Mouse (Mus musculus) lung, postnatal 0 days (tissue): ENCODE results near the gene Nol6. TPM values are rescaled to one million over a fixed set of nuclear protein-coding genes. Genes with fewer than 3 reads are reported as not detected.

Experiments used
- ATAC-seq: fragments of 200-750 bp; cut with Nextera tagmentation; 2 replicates; pipeline ENCODE4 v1.8.0; 2017; ENCODE audit warnings: moderate library complexity
- DNase-seq: peaks from one replicate; pipeline ENCODE4 v3.0.0-alpha.2; 2016; ENCODE audit warnings: low spot score
- H3K27ac ChIP-seq: fragments of 300-500 bp; sonication (generic); 2 replicates; pipeline ENCODE4 v1.5.1; 2014; ENCODE audit warnings: antibody characterized with exemption, mild to moderate bottlenecking, low read length, mixed read lengths
- H3K27me3 ChIP-seq: fragments of 300-500 bp; sonication (generic); replicated peaks from 2 replicates; pipeline ENCODE4 v1.6.1; 2014; ENCODE audit warnings: low read length, mixed read lengths; ENCODE audit not compliant: insufficient read depth
- H3K36me3 ChIP-seq: fragments of 300-500 bp; sonication (generic); 2 replicates; pipeline ENCODE4 v1.6.1; 2014; ENCODE audit warnings: low read length, mixed read lengths; ENCODE audit not compliant: insufficient read depth
- H3K4me1 ChIP-seq: fragments of 300-500 bp; sonication (generic); 2 replicates; pipeline ENCODE4 v1.6.1; 2014; ENCODE audit warnings: antibody characterized with exemption, low read depth, low read length, mixed read lengths; ENCODE audit not compliant: insufficient read depth
- H3K4me2 ChIP-seq: fragments of 300-500 bp; sonication (generic); replicated peaks from 2 replicates; pipeline ENCODE4 v1.6.1; 2014; ENCODE audit warnings: low read depth, mild to moderate bottlenecking, low read length, moderate library complexity, mixed read lengths
- H3K4me3 ChIP-seq: fragments of 300-500 bp; sonication (generic); 2 replicates; pipeline ENCODE4 v1.5.1; 2014; ENCODE audit warnings: low read depth, low read length
- H3K9ac ChIP-seq: fragments of 300-500 bp; sonication (generic); replicated peaks from 2 replicates; pipeline ENCODE4 v1.6.1; 2014; ENCODE audit warnings: low read depth, mild to moderate bottlenecking
- H3K9me3 ChIP-seq: fragments of 300-500 bp; sonication (generic); 2 replicates; pipeline ENCODE4 v1.6.1; 2016; ENCODE audit warnings: low read length, mixed read lengths
- CTCF ChIP-seq: IDR thresholded peaks from 2 replicates; pipeline ENCODE4 v1.5.1; 2016; ENCODE audit warnings: antibody characterized with exemption, mild to moderate bottlenecking
- EP300 ChIP-seq: IDR thresholded peaks from 2 replicates; pipeline ENCODE4 v1.6.1; 2016; ENCODE audit warnings: antibody characterized with exemption, mild to moderate bottlenecking, control low read depth
- WGBS: fragments of 180-500 bp; shearing (Covaris S2); extraction: QIAGEN DNeasy Blood & Tissue Kit; methylation state at CpG from one replicate; pipeline ENCODE4 v1.1.7; 2014; 5-methylcytosine and 5-hydroxymethylcytosine counted together
- polyA plus RNA-seq: library from polyadenylated mRNA; unstranded; fragments of >200 nt; fragmentation: Nextera tagmentation; extraction: Ambion mirVana; gene quantifications from 2 replicates; pipeline ENCODE4 v1.2.1, GENCODE M21; 2015

Gene Nol6
- polyA plus RNA-seq, 1 experiment from 2014 or later, result 6.9 TPM

DNA sequence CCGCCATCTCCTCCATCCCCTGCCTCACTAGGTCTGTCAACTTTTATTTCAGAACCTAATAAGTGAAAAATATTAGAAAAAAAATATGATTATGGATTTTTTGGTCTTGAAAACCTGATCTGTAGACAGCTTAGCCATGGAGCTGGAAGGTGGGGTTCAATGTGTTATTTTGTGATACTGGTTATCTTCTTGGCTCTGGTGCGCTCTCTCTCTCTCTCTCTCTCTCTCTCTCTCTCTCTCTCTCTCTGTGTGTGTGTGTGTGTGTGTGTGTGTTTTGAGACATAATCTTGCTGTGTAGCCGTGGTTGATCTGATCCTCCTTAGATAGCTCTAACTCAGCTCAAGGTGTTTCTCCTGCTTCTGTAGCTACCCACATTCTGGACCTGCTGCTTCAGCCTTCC is 5.6 kb upstream of the Nol6 start:
- H3K27ac ChIP-seq, result no peak overlapping the region
- no peak overlapping the region for H3K4me2 ChIP-seq
- ATAC-seq (no peak), DNase-seq (no peak)
- H3K36me3 ChIP-seq, result no peaks in the 10 kb centered on the region
- H3K27me3 ChIP-seq, result no peaks in the 10 kb centered on the region
- H3K4me1 ChIP-seq, result 0 out of 2 replicates have a peak, but pooled peaks cover 3% of the 10 kb centered on the region
- no peak for TF ChIP-seq CTCF
- no peak for TF ChIP-seq EP300
- no peak overlapping the region for H3K9ac ChIP-seq
- 86% methylated on average over 3 of the region's 3 CpGs for WGBS
- H3K9me3 ChIP-seq, result no peaks in the 10 kb centered on the region
- H3K4me3 ChIP-seq, result no peak overlapping the region

- peak; percentile 77 for ATAC-seq
- no peak overlapping the region for H3K4me3 ChIP-seq
- 0 out of 2 replicates have a peak, but pooled peaks cover under 1% of the 10 kb centered on the region for H3K4me1 ChIP-seq
- H3K36me3 ChIP-seq, result no peaks in the 10 kb centered on the region
- H3K9ac ChIP-seq, result no peak overlapping the region
- H3K4me2 ChIP-seq, result no peak overlapping the region
- no peaks in the 10 kb centered on the region for H3K27me3 ChIP-seq
- H3K9me3 ChIP-seq, result no peaks in the 10 kb centered on the region
- TF ChIP-seq EP300 (no peak), CTCF (peak; percentile 91)
- DNase-seq, result peak; percentile 88
- H3K27ac ChIP-seq, result no peak overlapping the region
- 0% methylated on average over 2 of the region's 2 CpGs for WGBS
These were observed 5.2 kb upstream of the Nol6 start for GRCm38 (mm10) chr4:41129406-41129805.

GRCm38 (mm10) chr4:41118706-41119292 is 5.5 kb downstream of the Nol6 start:
- Histone ChIP-seq H3K27me3 (no peaks in the 10 kb centered on the region), H3K9me3 (no peaks in the 10 kb centered on the region), H3K4me3 (no peak overlapping the region), H3K36me3 (peaks cover 65% of the 10 kb centered on the region), H3K4me1 (no peaks in the 10 kb centered on the region), H3K4me2 (no peak overlapping the region), H3K27ac (no peak overlapping the region), H3K9ac (no peak overlapping the region)
- ATAC-seq, result peak; percentile 53
- peak; percentile 67 for DNase-seq
- TF ChIP-seq CTCF (peak; percentile 92), EP300 (no peak)
- 72% methylated on average over 11 of the region's 11 CpGs for WGBS

- WGBS, result 73% methylated on average over 3 of the region's 3 CpGs
- ATAC-seq, result no peak
- no peaks in the 10 kb centered on the region for H3K4me1 ChIP-seq
These were observed 7.4 kb downstream of the Nol6 start for GRCm38 (mm10) chr4:41116817-41117216.

DNA sequence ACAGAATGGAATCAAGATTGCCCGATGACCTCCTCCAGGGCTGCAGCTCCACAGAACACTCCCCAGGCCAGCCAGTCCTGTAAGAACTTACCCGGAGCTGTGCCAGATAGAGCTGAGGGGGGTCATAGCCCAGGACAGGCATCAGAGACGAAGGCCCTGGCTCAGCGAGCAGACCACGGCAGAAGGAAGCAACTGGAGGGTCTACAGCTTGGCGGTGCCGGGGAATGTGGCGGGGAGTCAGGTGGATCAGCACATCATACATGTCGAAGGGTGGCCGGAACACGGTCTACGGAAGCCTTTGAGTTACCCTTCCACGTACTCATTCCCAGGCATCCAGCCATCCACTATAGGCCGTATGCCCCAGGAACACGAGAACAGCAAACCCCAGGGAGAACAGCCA is 8.5 kb downstream of the Nol6 start:
- 93% methylated on average over 15 of the region's 15 CpGs for WGBS
- no peak for TF ChIP-seq EP300
- no peak for TF ChIP-seq CTCF
- DNase-seq, result no peak
- Histone ChIP-seq H3K9me3 (no peaks in the 10 kb centered on the region), H3K27me3 (no peaks in the 10 kb centered on the region), H3K4me1 (no peaks in the 10 kb centered on the region), H3K27ac (no peak overlapping the region), H3K9ac (no peak overlapping the region), H3K4me3 (no peak overlapping the region), H3K36me3 (peaks cover 49% of the 10 kb centered on the region), H3K4me2 (no peak overlapping the region)
- ATAC-seq, result no peak

More at GRCm38 (mm10) chr4:41116817-41117216, 7.4 kb downstream of the Nol6 start:
- Histone ChIP-seq H3K27me3 (no peaks in the 10 kb centered on the region), H3K4me3 (no peak overlapping the region), H3K4me2 (no peak overlapping the region), H3K9ac (no peak overlapping the region), H3K36me3 (peaks cover 60% of the 10 kb centered on the region), H3K27ac (no peak overlapping the region), H3K9me3 (no peaks in the 10 kb centered on the region)
- DNase-seq, result no peak
- TF ChIP-seq EP300, result no peak

DNA sequence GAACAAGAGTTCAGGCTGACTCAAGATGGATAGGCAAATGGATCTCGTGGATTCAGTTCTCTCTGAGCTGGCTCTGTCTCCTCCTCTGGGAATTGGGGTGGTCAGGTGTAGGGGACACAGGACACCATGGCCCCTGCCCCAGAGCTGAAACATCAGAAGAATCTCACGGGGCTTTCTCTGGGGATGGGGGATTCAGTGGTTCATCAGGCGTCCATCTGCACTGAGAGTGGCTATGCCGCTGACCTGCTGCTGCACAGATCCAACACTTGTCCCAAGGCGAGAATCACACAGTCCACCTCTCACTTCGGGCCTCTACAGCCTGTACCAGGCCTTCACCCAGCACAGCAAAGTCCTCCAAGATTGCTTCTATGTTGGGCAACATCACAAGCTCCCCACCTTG is 9.2 kb downstream of the Nol6 start:
- Histone ChIP-seq H3K9me3 (no peaks in the 10 kb centered on the region), H3K4me2 (no peak overlapping the region), H3K27ac (no peak overlapping the region), H3K4me3 (no peak overlapping the region), H3K4me1 (no peaks in the 10 kb centered on the region), H3K36me3 (peaks cover 46% of the 10 kb centered on the region), H3K9ac (no peak overlapping the region), H3K27me3 (no peaks in the 10 kb centered on the region)
- WGBS, result 83% methylated on average over 6 of the region's 6 CpGs
- DNase-seq (no peak), ATAC-seq (no peak)
- TF ChIP-seq EP300, result no peak
- TF ChIP-seq CTCF, result no peak
